Mouse (Mus musculus) erythroblast, embryonic 14.5 days (primary cell): ENCODE results near the gene Rbm14. TPM values are rescaled to one million over a fixed set of nuclear protein-coding genes. Genes with fewer than 3 reads are reported as not detected.

Experiments used
- H3K27me3 ChIP-seq: 2 replicates; pipeline ENCODE4 v1.6.1; 2012; ENCODE audit warnings: inconsistent platforms; ENCODE audit not compliant: control insufficient read depth
- H3K36me3 ChIP-seq: 2 replicates; pipeline ENCODE4 v1.6.1; 2012; ENCODE audit warnings: mild to moderate bottlenecking, inconsistent platforms; ENCODE audit not compliant: control insufficient read depth
- H3K4me1 ChIP-seq: 2 replicates; pipeline ENCODE4 v1.6.1; 2012; ENCODE audit warnings: inconsistent platforms; ENCODE audit not compliant: control insufficient read depth
- H3K4me3 ChIP-seq: replicated peaks from 2 replicates; pipeline ENCODE3; 2012; ENCODE audit warnings: moderate library complexity, mild to moderate bottlenecking, inconsistent platforms
- H3K9me3 ChIP-seq: 2 replicates; pipeline ENCODE4 v1.6.1; 2012; ENCODE audit warnings: low read length, inconsistent platforms, mixed read lengths; ENCODE audit not compliant: control insufficient read depth
- GATA1 ChIP-seq: IDR thresholded peaks from 2 replicates; pipeline ENCODE4 v1.6.1; 2012; ENCODE audit warnings: low read length, inconsistent platforms, mixed read lengths
- TAL1 ChIP-seq: IDR thresholded peaks from 3 replicates; pipeline ENCODE4 v1.6.1; 2012; ENCODE audit warnings: low read length, inconsistent platforms, mixed read lengths
- polyA plus RNA-seq: library from polyadenylated mRNA; stranded (reverse); fragments of >175 nt; gene quantifications from 2 replicates; pipeline ENCODE4 v1.2.3, GENCODE M21; 2012

The Rbm14 gene
- polyA plus RNA-seq, 1 experiment: 3.8 TPM

DNA sequence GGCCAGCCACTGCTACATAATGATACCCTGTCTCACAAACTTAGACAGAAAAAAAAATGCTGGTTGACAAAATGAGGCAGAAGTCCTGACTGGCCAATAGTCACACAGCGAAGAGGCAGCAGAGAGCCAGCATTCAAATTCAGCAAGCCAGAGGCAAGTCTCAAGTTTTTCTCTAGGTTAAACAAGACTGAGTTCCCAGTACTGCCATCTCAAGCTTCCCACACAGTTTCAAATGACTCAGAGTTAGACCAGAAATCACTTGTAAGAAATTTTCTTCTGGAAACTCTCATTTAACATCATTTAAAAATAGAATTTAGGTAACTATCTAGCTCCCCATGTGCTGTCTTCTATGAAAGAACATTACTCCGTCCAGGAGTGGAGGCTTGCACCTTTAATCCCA is 13.6 kb downstream of the Rbm14 start:
- peaks cover 76% of the 10 kb centered on the region for H3K36me3 ChIP-seq
- no peaks in the 10 kb centered on the region for H3K27me3 ChIP-seq
- H3K9me3 ChIP-seq: no peaks in the 10 kb centered on the region
- TF ChIP-seq GATA1 (no peak), TAL1 (no peak)
- H3K4me3 ChIP-seq: no peak overlapping the region
- H3K4me1 ChIP-seq: peaks cover 62% of the 10 kb centered on the region

DNA sequence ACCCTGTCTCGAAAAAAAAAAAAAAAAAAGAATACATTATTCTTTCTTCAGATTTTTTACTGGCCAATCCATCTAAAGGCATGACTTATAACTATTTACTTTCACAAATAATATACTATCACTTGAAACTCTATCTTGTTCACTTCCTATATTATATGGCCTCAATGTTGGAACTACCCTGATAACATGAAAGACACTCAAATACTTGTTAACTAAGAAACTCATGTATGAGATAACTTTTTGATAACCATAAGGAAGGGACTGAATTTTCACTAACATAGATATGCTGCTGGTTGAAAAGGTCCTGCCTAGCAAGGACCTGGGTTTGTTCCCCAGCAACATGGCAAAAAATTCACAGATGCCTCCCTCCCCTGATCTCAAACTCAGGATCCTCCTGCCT is 15.5 kb downstream of the Rbm14 start:
- Histone ChIP-seq H3K4me3 (no peak overlapping the region), H3K4me1 (peaks cover 66% of the 10 kb centered on the region), H3K36me3 (peaks cover 74% of the 10 kb centered on the region), H3K27me3 (no peaks in the 10 kb centered on the region), H3K9me3 (no peaks in the 10 kb centered on the region)
- TF ChIP-seq GATA1: no peak
- TF ChIP-seq TAL1: no peak

DNA sequence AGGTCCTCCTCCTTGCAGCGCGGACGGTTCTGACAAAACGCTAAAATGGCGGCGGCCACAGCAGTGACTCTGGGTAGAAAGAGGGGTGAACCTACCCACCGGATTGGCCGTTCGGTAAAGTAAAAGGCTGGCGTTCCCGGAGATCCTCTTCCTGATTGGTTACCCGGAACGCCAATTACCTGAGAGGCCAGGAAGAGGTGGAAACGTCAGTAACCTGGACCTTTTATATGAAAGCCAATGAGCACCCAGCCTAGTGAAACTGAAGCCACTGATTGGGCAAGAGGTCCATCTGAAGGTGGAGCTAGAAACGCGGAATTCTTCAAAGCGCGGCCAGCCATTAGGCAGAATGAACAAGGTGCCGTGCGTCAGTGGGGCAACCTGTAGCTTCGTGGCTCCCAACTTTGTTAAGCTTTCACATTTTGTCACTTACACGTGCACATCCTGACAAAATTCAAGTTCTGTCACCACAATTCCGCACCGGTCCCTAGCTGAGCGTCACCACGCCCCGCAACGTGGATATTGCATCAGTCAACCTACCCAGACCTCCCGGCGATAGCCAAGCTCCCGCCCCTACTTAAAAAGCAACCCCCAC is 17.5 kb downstream of the Rbm14 start, which contains the start of gene Rbm4:
Gene Rbm4 (minus strand): TSS at position 71 of the 592 bp plus-strand sequence.
- H3K4me3 ChIP-seq: peak within 1 kb of the TSS; percentile 78
- peaks cover 72% of the 10 kb centered on the region for H3K4me1 ChIP-seq
- TF ChIP-seq TAL1 (no peak), GATA1 (no peak)
- no peaks in the 10 kb centered on the region for H3K9me3 ChIP-seq
- H3K36me3 ChIP-seq: peaks cover 73% of the 10 kb centered on the region
- H3K27me3 ChIP-seq: no peaks in the 10 kb centered on the region

DNA sequence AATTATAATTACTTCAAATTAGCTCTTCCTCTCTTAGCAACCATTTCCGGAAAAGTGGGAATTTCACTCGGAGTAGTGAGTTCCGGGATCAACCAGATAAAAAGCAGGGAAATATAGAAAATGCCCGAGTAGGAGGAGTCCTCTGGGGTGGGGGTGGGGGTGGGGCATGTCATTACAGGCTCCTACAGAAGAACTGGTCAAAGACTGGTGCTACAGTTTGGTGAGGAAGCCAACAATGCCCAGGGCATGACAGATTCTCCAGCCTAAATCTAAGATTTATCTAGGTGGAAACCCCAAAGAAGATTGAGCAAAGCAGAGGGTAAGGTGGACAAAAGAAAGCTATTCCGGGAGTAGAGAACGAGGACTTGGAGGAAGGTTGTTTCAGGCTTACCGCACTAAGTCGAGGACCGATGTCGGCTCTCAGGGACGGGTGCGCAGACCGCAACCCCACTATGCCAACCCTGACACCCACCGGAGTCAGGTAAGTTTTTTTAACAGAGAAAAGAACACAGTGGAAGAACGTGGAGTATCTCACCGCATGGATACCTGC is 18.1 kb downstream of the Rbm14 start:
- no peaks in the 10 kb centered on the region for H3K27me3 ChIP-seq
- peaks cover 73% of the 10 kb centered on the region for H3K36me3 ChIP-seq
- no peak for TF ChIP-seq GATA1
- no peak for TF ChIP-seq TAL1
- H3K9me3 ChIP-seq: no peaks in the 10 kb centered on the region
- H3K4me3 ChIP-seq: peak overlapping the region; percentile 78
- peaks cover 68% of the 10 kb centered on the region for H3K4me1 ChIP-seq

GRCm38 (mm10) chr19:4786313-4786712 is 25.1 kb downstream of the Rbm14 start:
- no peaks in the 10 kb centered on the region for H3K9me3 ChIP-seq
- H3K27me3 ChIP-seq: no peaks in the 10 kb centered on the region
- peaks cover 99% of the 10 kb centered on the region for H3K36me3 ChIP-seq
- TF ChIP-seq GATA1 (no peak), TAL1 (no peak)
- no peak overlapping the region for H3K4me3 ChIP-seq
- peaks cover 25% of the 10 kb centered on the region for H3K4me1 ChIP-seq

GRCm38 (mm10) chr19:4785206-4785605 is 26.2 kb downstream of the Rbm14 start:
- H3K36me3 ChIP-seq: peaks cover 99% of the 10 kb centered on the region
- no peaks in the 10 kb centered on the region for H3K27me3 ChIP-seq
- peaks cover 15% of the 10 kb centered on the region for H3K4me1 ChIP-seq
- no peaks in the 10 kb centered on the region for H3K9me3 ChIP-seq
- H3K4me3 ChIP-seq: no peak overlapping the region
- no peak for TF ChIP-seq GATA1
- TF ChIP-seq TAL1: no peak

DNA sequence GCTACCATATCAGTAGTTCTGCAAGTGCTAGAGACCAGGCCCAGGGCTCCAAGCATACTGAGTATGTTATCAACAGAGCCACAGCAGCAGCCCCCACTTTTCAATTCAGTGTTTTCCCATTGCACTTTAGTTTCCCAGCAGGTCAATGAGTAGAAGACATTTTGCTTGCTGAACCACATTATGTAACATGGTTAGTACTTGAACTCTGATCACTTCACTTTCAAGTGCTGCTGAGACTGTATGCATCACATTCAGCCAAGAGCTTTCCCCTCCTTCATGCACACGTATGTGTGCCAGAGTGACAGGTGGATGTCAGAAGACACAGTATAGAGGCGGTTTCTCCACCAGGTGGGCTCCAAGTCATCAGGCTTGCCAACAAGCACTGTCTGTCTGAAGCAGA is 28.5 kb downstream of the Rbm14 start:
- TF ChIP-seq GATA1 (no peak), TAL1 (no peak)
- Histone ChIP-seq H3K9me3 (no peaks in the 10 kb centered on the region), H3K36me3 (peaks cover 100% of the 10 kb centered on the region), H3K4me1 (peaks cover 10% of the 10 kb centered on the region), H3K4me3 (no peak overlapping the region), H3K27me3 (no peaks in the 10 kb centered on the region)

GRCm38 (mm10) chr19:4772785-4773184 is 38.6 kb downstream of the Rbm14 start:
- Histone ChIP-seq H3K4me3 (no peak overlapping the region), H3K36me3 (peaks cover 99% of the 10 kb centered on the region), H3K9me3 (no peaks in the 10 kb centered on the region), H3K27me3 (no peaks in the 10 kb centered on the region), H3K4me1 (no peaks in the 10 kb centered on the region; the same call in 1 of the 2 replicates)
- TF ChIP-seq GATA1: no peak
- TF ChIP-seq TAL1: no peak

DNA sequence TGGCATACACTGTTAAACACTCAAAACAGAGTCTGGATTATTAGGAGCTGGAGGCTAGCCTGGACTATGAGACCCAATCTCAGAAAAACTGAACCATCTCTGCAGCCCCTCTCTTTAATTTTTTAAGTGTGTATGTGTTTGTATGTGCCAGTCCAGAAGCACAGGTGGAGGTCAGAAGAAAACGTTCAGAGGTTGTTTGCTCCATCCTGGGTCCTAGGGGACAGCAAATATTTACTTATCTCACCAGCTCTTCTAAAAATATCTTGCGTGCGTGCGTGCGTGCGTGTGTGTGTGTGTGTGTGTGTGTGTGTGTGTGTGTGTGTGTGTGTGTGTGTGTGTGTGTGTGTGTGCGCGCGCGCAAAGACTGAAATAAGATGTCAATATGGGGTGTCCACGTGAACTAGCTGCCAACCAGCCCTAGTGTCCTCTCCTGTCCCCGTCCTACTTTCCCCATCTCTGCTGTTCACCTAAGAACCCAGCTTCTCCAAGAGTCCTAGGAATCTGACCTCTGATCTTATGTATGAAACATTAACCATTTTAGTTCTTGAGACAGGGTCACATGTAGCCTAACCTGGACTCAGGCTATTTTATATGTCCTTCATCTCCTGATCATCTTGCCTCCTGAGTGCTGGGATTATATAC is 43.8 kb downstream of the Rbm14 start:
- Histone ChIP-seq H3K4me1 (no peaks in the 10 kb centered on the region; the same call in 1 of the 2 replicates), H3K9me3 (no peaks in the 10 kb centered on the region), H3K27me3 (no peaks in the 10 kb centered on the region), H3K4me3 (no peak overlapping the region), H3K36me3 (peaks cover 98% of the 10 kb centered on the region)
- no peak for TF ChIP-seq TAL1
- no peak for TF ChIP-seq GATA1
